Mouse (Mus musculus): ENCODE measurements around the gene Itpkb. TPM values are rescaled to one million over a fixed set of nuclear protein-coding genes. Genes with fewer than 3 reads are reported as not detected.

The Itpkb gene
- total and polyA plus RNA-seq, 3 experiments = 3.4 to 9.2 TPM; not detected in 1

GRCm38 (mm10) chr1:180408832-180409231 is 78.5 kb downstream of the Itpkb start:
- no peak overlapping the region for H3K4me3 ChIP-seq (ENCODE audit: control insufficient read depth in 1 of 2, insufficient read depth in 1 of 2, low read depth in 2 of 2, low read length in 2 of 2)
- H3K27ac ChIP-seq (ENCODE audit: control insufficient read depth, low read depth, low read length) = no peak overlapping the region
- H3K9ac ChIP-seq (ENCODE audit: control insufficient read depth, low read depth, low read length, poor library complexity, severe bottlenecking) = no peak overlapping the region
- TF ChIP-seq E2F4 (IDR thresholded peaks at IDR 0.05; ENCODE audit: borderline replicate concordance, low read depth, low read length) (no peak), TCF12 (IDR thresholded peaks at IDR 0.05; ENCODE audit: low read depth, low read length) (no peak), TAL1 (IDR thresholded peaks at IDR 0.05; ENCODE audit: low read length) (no peak), POLR2A (IDR thresholded peaks at IDR 0.05; ENCODE audit: control insufficient read depth in 1 of 2, insufficient read depth in 1 of 2, low read depth in 1 of 2, low read length in 2 of 2, poor library complexity in 1 of 2) (no peak), RAD21 (IDR thresholded peaks at IDR 0.05; ENCODE audit: low read depth, low read length) (no peak), MAZ (IDR thresholded peaks at IDR 0.05; ENCODE audit: low read depth, low read length) (no peak), MYC (IDR thresholded peaks at IDR 0.05; ENCODE audit: low read depth, low read length) (no peak), KAT2A (conservative IDR thresholded peaks at IDR 0.05; ENCODE audit: low read depth, low read length) (no peak), HCFC1 (IDR thresholded peaks at IDR 0.05; ENCODE audit: low read depth, low read length) (no peak), USF2 (IDR thresholded peaks at IDR 0.05; ENCODE audit: borderline replicate concordance in 1 of 2, insufficient read depth in 1 of 2, low read depth in 1 of 2, low read length in 2 of 2) (no peak)
- H3K36me3 ChIP-seq (ENCODE audit: control insufficient read depth in 1 of 2, insufficient read depth in 2 of 2, low read length in 2 of 2) = no peaks in the 10 kb centered on the region
- no peak for DNase-seq (ENCODE audit: low read depth, low spot score)
- no peaks in the 10 kb centered on the region for H3K4me1 ChIP-seq (ENCODE audit: control insufficient read depth in 1 of 2, insufficient read depth in 2 of 2, low read length in 2 of 2)
- H3K79me2 ChIP-seq (ENCODE audit: control insufficient read depth, insufficient read depth, low read length, poor library complexity) = no peaks in the 10 kb centered on the region
- H3K9me3 ChIP-seq (replicated peaks; ENCODE audit: insufficient read depth, low read length) = no peaks in the 10 kb centered on the region
- H3K27me3 ChIP-seq (ENCODE audit: control insufficient read depth in 1 of 2, insufficient read depth in 2 of 2, low read length in 2 of 2) = no peaks in the 10 kb centered on the region

GRCm38 (mm10) chr1:180409771-180410170 is 79.5 kb downstream of the Itpkb start:
- TF ChIP-seq USF2 (IDR thresholded peaks at IDR 0.05; ENCODE audit: borderline replicate concordance in 1 of 2, insufficient read depth in 1 of 2, low read depth in 1 of 2, low read length in 2 of 2) = no peak
- TF ChIP-seq BHLHE40 (IDR thresholded peaks at IDR 0.05; ENCODE audit: borderline replicate concordance, low read depth, low read length) = no peak
- H3K9me3 ChIP-seq (replicated peaks; ENCODE audit: insufficient read depth, low read length) = no peaks in the 10 kb centered on the region
- no peak for DNase-seq (ENCODE audit: low read depth, low spot score)
- no peaks in the 10 kb centered on the region for H3K27me3 ChIP-seq (ENCODE audit: control insufficient read depth in 1 of 2, insufficient read depth in 2 of 2, low read length in 2 of 2)
- no peak overlapping the region for H3K27ac ChIP-seq (ENCODE audit: control insufficient read depth, low read depth, low read length)
- no peak overlapping the region for H3K4me3 ChIP-seq (ENCODE audit: control insufficient read depth in 1 of 2, insufficient read depth in 1 of 2, low read depth in 2 of 2, low read length in 2 of 2)
- no peaks in the 10 kb centered on the region for H3K79me2 ChIP-seq (ENCODE audit: control insufficient read depth, insufficient read depth, low read length, poor library complexity)
- no peak overlapping the region for H3K9ac ChIP-seq (ENCODE audit: control insufficient read depth, low read depth, low read length, poor library complexity, severe bottlenecking)
- H3K4me1 ChIP-seq (ENCODE audit: control insufficient read depth in 1 of 2, insufficient read depth in 2 of 2, low read length in 2 of 2) = no peaks in the 10 kb centered on the region
- no peaks in the 10 kb centered on the region for H3K36me3 ChIP-seq (ENCODE audit: control insufficient read depth in 1 of 2, insufficient read depth in 2 of 2, low read length in 2 of 2)

- Histone ChIP-seq H3K4me3 (ENCODE audit: control insufficient read depth in 1 of 2, insufficient read depth in 1 of 2, low read depth in 2 of 2, low read length in 2 of 2) (no peak overlapping the region), H3K36me3 (ENCODE audit: control insufficient read depth in 1 of 2, insufficient read depth in 2 of 2, low read length in 2 of 2) (no peaks in the 10 kb centered on the region), H3K9me3 (replicated peaks; ENCODE audit: insufficient read depth, low read length) (no peaks in the 10 kb centered on the region), H3K79me2 (ENCODE audit: control insufficient read depth, insufficient read depth, low read length, poor library complexity) (no peaks in the 10 kb centered on the region), H3K9ac (ENCODE audit: control insufficient read depth, low read depth, low read length, poor library complexity, severe bottlenecking) (no peak overlapping the region), H3K27ac (ENCODE audit: control insufficient read depth, low read depth, low read length) (no peak overlapping the region), H3K4me1 (ENCODE audit: control insufficient read depth in 1 of 2, insufficient read depth in 2 of 2, low read length in 2 of 2) (no peaks in the 10 kb centered on the region), H3K27me3 (ENCODE audit: control insufficient read depth in 1 of 2, insufficient read depth in 2 of 2, low read length in 2 of 2) (no peaks in the 10 kb centered on the region)
- no peak for TF ChIP-seq BHLHE40 (IDR thresholded peaks at IDR 0.05; ENCODE audit: borderline replicate concordance, low read depth, low read length)
- TF ChIP-seq CHD2 (IDR thresholded peaks at IDR 0.05; ENCODE audit: low read length) = no peak
- TF ChIP-seq EP300 (IDR thresholded peaks at IDR 0.05; ENCODE audit: low read depth in 1 of 2, low read length in 2 of 2) = no peak
- no peak for TF ChIP-seq ELF1 (IDR thresholded peaks at IDR 0.05; ENCODE audit: low read depth, low read length)
- TF ChIP-seq POLR2A (IDR thresholded peaks at IDR 0.05; ENCODE audit: control insufficient read depth in 1 of 2, insufficient read depth in 1 of 2, low read depth in 1 of 2, low read length in 2 of 2, poor library complexity in 1 of 2) = no peak
- TF ChIP-seq MEF2A (IDR thresholded peaks at IDR 0.05; ENCODE audit: extremely low read depth, insufficient replicate concordance, low read depth, low read length, poor library complexity, severe bottlenecking) = no peak
- no peak for TF ChIP-seq SMC3 (IDR thresholded peaks at IDR 0.05; ENCODE audit: low read depth, low read length)
- no peak for TF ChIP-seq MYC (IDR thresholded peaks at IDR 0.05; ENCODE audit: low read depth, low read length)
- TF ChIP-seq RAD21 (IDR thresholded peaks at IDR 0.05; ENCODE audit: low read depth, low read length) = no peak
- no peak for DNase-seq (ENCODE audit: low read depth, low spot score)
These were observed 80.0 kb downstream of the Itpkb start for GRCm38 (mm10) chr1:180410306-180410705.

Measured in MEL (cell line).